In genomic region chr2:31270470-31270869, GRCm38 (mm10) we compare ENCODE assay signal across 32 mouse cellular contexts. TPM values are rescaled to one million over a fixed set of nuclear protein-coding genes. Genes with fewer than 3 reads are reported as not detected.
DNase-seq lines count a peak whose midpoint lies in the region; ATAC-seq and TF ChIP-seq lines count a peak whose summit lies in the region.
"Had no signal": no experiment of that assay in that cellular context is flagged by ENCODE, and none has a peak within 500 bp of the region (broad histone marks: within the 10 kb centered on the region; RNA-seq: fewer than 3 reads in every experiment).

No protein-coding gene starts in this region.

- H3K9me3 ChIP-seq in E14TG2a.4 (ENCODE audit: low read length): no peaks in the 10 kb centered on the region
- no peaks in the 10 kb centered on the region for H3K9me3 ChIP-seq in MEL (replicated peaks; ENCODE audit: insufficient read depth, low read length)
- H3K9me3 ChIP-seq in intestine, postnatal 0 days (ENCODE audit: control insufficient read depth): no peaks in the 10 kb centered on the region
- no peaks in the 10 kb centered on the region for H3K9me3 ChIP-seq in kidney, embryonic 16.5 days (ENCODE audit: low read length)
- H3K9me3 ChIP-seq: embryonic facial prominence, embryonic 12.5 days; embryonic facial prominence, embryonic 15.5 days; heart, embryonic 10.5 days; heart, embryonic 13.5 days had no signal

- TF ChIP-seq CTCF in E14TG2a.4 (conservative IDR thresholded peaks at IDR 0.05; ENCODE audit: low read length) (no peak), MEL (IDR thresholded peaks at IDR 0.05 in 2 of 3, conservative IDR thresholded peaks at IDR 0.05 in 1 of 3; ENCODE audit: control insufficient read depth in 1 of 3, insufficient read depth in 1 of 3, low read depth in 2 of 3, low read length in 3 of 3, poor library complexity in 1 of 3, severe bottlenecking in 1 of 3) (no peak)
- no peak for TF ChIP-seq CTCF in intestine, postnatal 0 days (IDR thresholded peaks at IDR 0.05; ENCODE audit: low read depth)

- WGBS in intestine, postnatal 0 days: 91% methylated on average over 8 of the region's 8 CpGs
- 90% methylated on average over 8 of the region's 8 CpGs for WGBS in kidney, embryonic 16.5 days

- H3K4me3 ChIP-seq in E14TG2a.4 (replicated peaks; ENCODE audit: low read length) (0 out of 2 replicates have a peak overlapping the region, but pooled peaks have one; percentile 10), MEL (ENCODE audit: control insufficient read depth in 1 of 2, insufficient read depth in 1 of 2, low read depth in 2 of 2, low read length in 2 of 2) (no peak overlapping the region)
- no peak overlapping the region for H3K4me3 ChIP-seq in intestine, postnatal 0 days (ENCODE audit: low read depth, low read length)
- no peak overlapping the region for H3K4me3 ChIP-seq in kidney, embryonic 16.5 days (ENCODE audit: low read length)
- H3K4me3 ChIP-seq: embryonic facial prominence, embryonic 12.5 days; embryonic facial prominence, embryonic 15.5 days; gastrocnemius, adult 2 months; heart, adult 2 months; heart, embryonic 10.5 days; heart, embryonic 13.5 days had no signal

- TF ChIP-seq EP300 in MEL (IDR thresholded peaks at IDR 0.05; ENCODE audit: low read depth in 1 of 2, low read length in 2 of 2): no peak

- H3K36me3 ChIP-seq in E14TG2a.4 (ENCODE audit: insufficient read depth, low read length) (no peaks in the 10 kb centered on the region), MEL (ENCODE audit: control insufficient read depth in 1 of 2, insufficient read depth in 2 of 2, low read length in 2 of 2) (no peaks in the 10 kb centered on the region)
- H3K36me3 ChIP-seq in intestine, postnatal 0 days (ENCODE audit: control insufficient read depth, insufficient read depth): no peaks in the 10 kb centered on the region
- H3K36me3 ChIP-seq in kidney, embryonic 16.5 days (ENCODE audit: insufficient read depth, low read length): 0 out of 2 replicates have a peak, but pooled peaks cover 4% of the 10 kb centered on the region

- H3K9ac ChIP-seq in MEL (ENCODE audit: control insufficient read depth, low read depth, low read length, poor library complexity, severe bottlenecking): no peak overlapping the region
- no peak overlapping the region for H3K9ac ChIP-seq in intestine, postnatal 0 days (ENCODE audit: low read depth, low read length)
- H3K9ac ChIP-seq in kidney, embryonic 16.5 days (replicated peaks; ENCODE audit: low read length): no peak overlapping the region
- H3K9ac ChIP-seq: embryonic facial prominence, embryonic 12.5 days; embryonic facial prominence, embryonic 15.5 days; forebrain, postnatal 0 days; heart, embryonic 13.5 days; hindbrain, embryonic 14.5 days had no signal

- H3K27me3 ChIP-seq in E14TG2a.4 (ENCODE audit: insufficient read depth, low read length) (peaks cover 8% of the 10 kb centered on the region), MEL (ENCODE audit: control insufficient read depth in 1 of 2, insufficient read depth in 2 of 2, low read length in 2 of 2) (no peaks in the 10 kb centered on the region)
- no peaks in the 10 kb centered on the region for H3K27me3 ChIP-seq in intestine, postnatal 0 days (replicated peaks; ENCODE audit: control insufficient read depth, insufficient read depth, low read length)
- no peaks in the 10 kb centered on the region for H3K27me3 ChIP-seq in kidney, embryonic 16.5 days (ENCODE audit: insufficient read depth, low read length)
- H3K27me3 ChIP-seq: embryonic facial prominence, embryonic 12.5 days; embryonic facial prominence, embryonic 15.5 days; heart, embryonic 13.5 days; Patski had no signal

- TF ChIP-seq POLR2A in MEL (IDR thresholded peaks at IDR 0.05; ENCODE audit: control insufficient read depth in 1 of 2, insufficient read depth in 1 of 2, low read depth in 1 of 2, low read length in 2 of 2, poor library complexity in 1 of 2): no peak

- no peak for TF ChIP-seq RAD21 in MEL (IDR thresholded peaks at IDR 0.05; ENCODE audit: low read depth, low read length)

- DNase-seq in 416B (ENCODE audit: low read depth) (peak; percentile 11), MEL (ENCODE audit: low read depth, low spot score) (peak; percentile 49)
- DNase-seq in yolk sac, embryonic 10.5 days (ENCODE audit: low spot score): no peak
- no peak for DNase-seq in thymus, postnatal 36 days
- DNase-seq: adrenal gland, adult 8-10 months; adrenal gland, postnatal 36 days; cerebellum, adult 11 months; cerebellum, adult 8-10 months; cerebellum, postnatal 10 days; forebrain, postnatal 0 days; gastrocnemius, adult 2 months; gastrocnemius, postnatal 25 days; heart, adult 2 months; heart, postnatal 14 days; heart, postnatal 4 days; kidney, adult 11 months had no signal

- no peaks in the 10 kb centered on the region for H3K79me2 ChIP-seq in MEL (ENCODE audit: control insufficient read depth, insufficient read depth, low read length, poor library complexity)

- peak; percentile 66 for ATAC-seq in common myeloid progenitor, adult 5-6 weeks (replicated peaks; ENCODE audit: low read depth, poor library complexity, severe bottlenecking)
- no peak for ATAC-seq in intestine, postnatal 0 days
- ATAC-seq in kidney, embryonic 16.5 days (ENCODE audit: low FRiP score, low TSS enrichment): no peak
- ATAC-seq: activated CD4-positive, CD25-positive, alpha-beta regulatory T cell, adult 4 months; CD4-positive, CD25-positive, alpha-beta regulatory T cell, adult 4 months; forebrain, embryonic 14.5 days; forebrain, postnatal 0 days; hindbrain, postnatal 0 days; inflammation-experienced regulatory T-cells, adult 6 months; Patski had no signal

- no peak overlapping the region for H3K27ac ChIP-seq in MEL (ENCODE audit: control insufficient read depth, low read depth, low read length)
- no peak overlapping the region for H3K27ac ChIP-seq in intestine, postnatal 0 days (ENCODE audit: low read depth, low read length)
- H3K27ac ChIP-seq in kidney, embryonic 16.5 days (ENCODE audit: low read length): no peak overlapping the region
- H3K27ac ChIP-seq: embryonic facial prominence, embryonic 12.5 days; embryonic facial prominence, embryonic 15.5 days; gastrocnemius, adult 2 months; heart, adult 2 months; heart, embryonic 10.5 days; heart, embryonic 13.5 days; hindbrain, embryonic 14.5 days; hindbrain, postnatal 0 days had no signal

- H3K4me2 ChIP-seq in intestine, postnatal 0 days (replicated peaks; ENCODE audit: low read depth): no peak overlapping the region
- H3K4me2 ChIP-seq in kidney, embryonic 16.5 days (replicated peaks; ENCODE audit: low read depth, low read length): no peak overlapping the region
- H3K4me2 ChIP-seq: embryonic facial prominence, embryonic 12.5 days; embryonic facial prominence, embryonic 15.5 days; heart, embryonic 13.5 days; hindbrain, embryonic 14.5 days had no signal

- peaks cover 53% of the 10 kb centered on the region for H3K4me1 ChIP-seq in E14TG2a.4 (replicated peaks; ENCODE audit: low read depth, low read length)
- H3K4me1 ChIP-seq in MEL (ENCODE audit: control insufficient read depth in 1 of 2, insufficient read depth in 2 of 2, low read length in 2 of 2): no peaks in the 10 kb centered on the region
- H3K4me1 ChIP-seq in intestine, postnatal 0 days (replicated peaks; ENCODE audit: control insufficient read depth, insufficient read depth, low read length): no peaks in the 10 kb centered on the region
- H3K4me1 ChIP-seq in kidney, embryonic 16.5 days (ENCODE audit: insufficient read depth, low read length): peaks cover 39% of the 10 kb centered on the region

TF ChIP-seq in MEL, 35 proteins besides CTCF, POLR2A, EP300 and RAD21:
- no peak for TF ChIP-seq TCF12 (IDR thresholded peaks at IDR 0.05; ENCODE audit: low read depth, low read length)
- no peak for TF ChIP-seq CHD1 (IDR thresholded peaks at IDR 0.05; ENCODE audit: low read depth, low read length)
- no peak for TF ChIP-seq ZKSCAN1 (IDR thresholded peaks at IDR 0.05; ENCODE audit: low read depth, low read length)
- no peak for TF ChIP-seq UBTF (IDR thresholded peaks at IDR 0.05; ENCODE audit: borderline replicate concordance, insufficient read depth, low read depth, low read length)
- no peak for TF ChIP-seq CHD2 (IDR thresholded peaks at IDR 0.05; ENCODE audit: low read length)
- no peak for TF ChIP-seq ELF1 (IDR thresholded peaks at IDR 0.05; ENCODE audit: low read depth, low read length)
- TF ChIP-seq MAFK (IDR thresholded peaks at IDR 0.05; ENCODE audit: borderline replicate concordance, low read depth, low read length): no peak
- TF ChIP-seq E2F4 (IDR thresholded peaks at IDR 0.05; ENCODE audit: borderline replicate concordance, low read depth, low read length): no peak
- TF ChIP-seq HCFC1 (IDR thresholded peaks at IDR 0.05; ENCODE audit: low read depth, low read length): no peak

RNA-seq across cellular contexts. Expression of gene Ncs1, which starts 24.8 kb away (rescaled TPM):
- 10.5 and 14.5 TPM in 2 replicates for total RNA-seq in MEL (2012; rRNA removed)
- polyA plus RNA-seq in MEL (2012; ENCODE audit: insufficient read depth in 1 of 2, insufficient read length in 2 of 2, low read depth in 1 of 2, low replicate concordance in 2 of 2, missing spikeins in 1 of 2): 10 to 100 TPM in 1 of 2 experiments, not detected in 1; 17.6 TPM
- total RNA-seq in common myeloid progenitor, adult 5-6 weeks (2017): 2.3 and 6.4 TPM in 2 replicates
- polyA plus RNA-seq in intestine, postnatal 0 days (2015; fragmentation: Nextera tagmentation; extraction: Ambion mirVana): 8.4 and 8.5 TPM in 2 replicates
- polyA plus RNA-seq in kidney, embryonic 16.5 days (2015; fragmentation: Nextera tagmentation; extraction: Ambion mirVana): 37.9 and 41.5 TPM in 2 replicates

RNA-seq across cellular contexts. Expression of gene Hmcn2, which starts 43.7 kb away (rescaled TPM):
- 0.03 TPM in 1 of 2 replicates, not detected in the other for total RNA-seq in MEL (2012; rRNA removed)
- polyA plus RNA-seq in MEL (2012; ENCODE audit: insufficient read depth in 1 of 2, insufficient read length in 2 of 2, low read depth in 1 of 2, low replicate concordance in 2 of 2, missing spikeins in 1 of 2): under 1 TPM in 1 of 2 experiments, not detected in 1; 0.18 TPM
- not detected in 2 replicates for total RNA-seq in common myeloid progenitor, adult 5-6 weeks (2017)
- polyA plus RNA-seq in intestine, postnatal 0 days (2015; fragmentation: Nextera tagmentation; extraction: Ambion mirVana): 5.5 and 8.1 TPM in 2 replicates
- 0.24 and 0.34 TPM in 2 replicates for polyA plus RNA-seq in kidney, embryonic 16.5 days (2015; fragmentation: Nextera tagmentation; extraction: Ambion mirVana)
- polyA plus RNA-seq: hindbrain, embryonic 11.5 days had no signal

Comparison
In these comparisons a context has a peak if more than half of its experiments do, and no peak if none do; other contexts are left out.
1. DNase-seq: peak in 416B (single experiment) and MEL (single experiment); none in yolk sac, embryonic 10.5 days (single experiment) and thymus, postnatal 36 days (0 of 2).